Mouse (Mus musculus): ENCODE data around the gene Ifna4.

- TF ChIP-seq CTCF (IDR thresholded peaks at IDR 0.05; ENCODE audit: low read depth, low read length), result no peak
- TF ChIP-seq POLR2A (IDR thresholded peaks at IDR 0.05; ENCODE audit: borderline replicate concordance, low read depth, low read length), result no peak
These were observed 17.6 kb downstream of the Ifna4 start for GRCm38 (mm10) chr4:88859214-88859613.
